Mouse (Mus musculus) gastrocnemius, postnatal 36 days (tissue): Measurements from ENCODE around the gene Gstp3. TPM values are rescaled to one million over a fixed set of nuclear protein-coding genes. Genes with fewer than 3 reads are reported as not detected.
"Not testable (repeated sequence)": the region's sequence is repeated elsewhere in the genome, so short reads cannot be mapped to it uniquely, and the experiment has no call there.

ENCODE experiments used
- DNase-seq, 2 experiments: peaks; one replicate each; pipeline ENCODE4 v3.0.0; 2022
- intact Hi-C: fragments of 180-260 bp; cut with DNase I; formaldehyde crosslinking; loops from one replicate; pipeline ENCODE4 v1.15.1; 2025
- total RNA-seq, 2 experiments: library from RNA; stranded (reverse); gene quantifications; 2 replicates each; pipeline ENCODE4 v1.2.3; 2021

Gene Gstp3
- total RNA-seq, 2 experiments from 2014 or later, result not detected

DNA sequence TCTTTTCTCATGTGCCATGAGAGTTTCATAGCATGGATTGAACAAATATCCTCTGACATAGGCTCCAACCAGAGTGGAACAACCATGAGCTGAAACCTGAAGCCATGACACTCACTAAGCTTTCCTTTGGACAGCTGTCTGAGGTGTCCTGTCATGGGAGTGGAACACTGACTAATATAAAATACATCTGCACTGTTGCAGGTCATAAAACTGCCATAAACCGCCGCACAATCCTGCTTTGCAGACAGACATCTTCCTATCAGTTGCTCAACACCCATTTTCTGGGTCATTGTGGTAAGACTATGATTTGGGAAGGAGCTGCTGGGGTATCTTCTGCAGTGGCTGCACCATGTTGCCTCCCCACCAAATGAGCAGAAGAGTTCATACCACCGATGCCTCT, 33.4 kb upstream of the Gstp3 start:
- no peak for DNase-seq
- intact Hi-C loops, result no loop called here

GRCm38 (mm10) chr19:4091383-4091782, 32.0 kb upstream of the Gstp3 start:
- intact Hi-C loops, result no loop called here
- DNase-seq, result no peak

DNA sequence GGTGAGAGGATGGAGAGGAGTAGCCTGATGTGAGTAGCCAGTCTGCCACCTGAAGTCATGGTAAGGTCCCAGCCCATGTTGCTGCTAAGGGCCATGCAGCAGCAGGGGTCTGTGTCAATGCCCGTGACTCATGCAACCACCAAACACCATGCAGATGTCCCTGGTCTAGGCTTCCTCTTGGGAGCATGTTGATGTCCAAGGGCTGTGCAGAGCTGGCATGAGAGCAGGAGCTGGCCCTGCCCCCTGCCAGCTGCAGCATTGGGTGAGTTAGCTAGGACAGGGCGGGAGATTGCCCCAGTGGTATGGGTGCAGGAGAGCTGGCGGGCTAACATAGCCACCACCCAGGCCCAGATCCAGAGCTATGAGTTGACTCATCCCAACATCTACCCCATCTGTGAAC, 31.1 kb upstream of the Gstp3 start:
- intact Hi-C loops, result no loop called here
- DNase-seq, result no peak

GRCm38 (mm10) chr19:4089128-4089527, 29.8 kb upstream of the Gstp3 start:
- intact Hi-C loops, result no loop called here
- no peak for DNase-seq

DNA sequence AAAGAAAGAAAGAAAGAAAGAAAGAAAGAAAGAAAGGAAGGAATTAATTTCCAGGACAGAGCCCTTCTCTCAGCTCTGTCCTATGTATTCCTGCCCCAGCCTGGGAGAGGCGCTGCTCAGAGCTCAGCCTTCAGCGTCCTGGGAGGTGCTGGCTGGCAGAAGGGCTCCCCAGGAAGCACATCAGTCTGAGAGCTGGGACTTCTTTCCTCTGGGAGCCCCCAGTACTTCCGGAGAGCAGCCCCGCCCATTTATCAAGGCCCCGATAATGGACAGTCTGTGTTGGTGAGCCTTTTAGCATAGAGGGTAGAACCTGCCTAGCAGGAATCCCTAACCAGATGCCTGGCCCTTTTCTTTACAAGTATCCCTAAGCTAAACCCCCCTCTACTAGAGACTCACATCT, 28.8 kb upstream of the Gstp3 start:
- intact Hi-C loops, result no loop called here
- no peak for DNase-seq

GRCm38 (mm10) chr19:4087090-4087489, 27.7 kb upstream of the Gstp3 start:
- DNase-seq, result no peak
- intact Hi-C loops, result no loop called here

GRCm38 (mm10) chr19:4086156-4086555, 26.8 kb upstream of the Gstp3 start:
- DNase-seq, result no peak
- intact Hi-C loops, result no loop called here

GRCm38 (mm10) chr19:4084984-4085383, 25.6 kb upstream of the Gstp3 start:
- intact Hi-C loops, result no loop called here
- DNase-seq, result no peak

DNA sequence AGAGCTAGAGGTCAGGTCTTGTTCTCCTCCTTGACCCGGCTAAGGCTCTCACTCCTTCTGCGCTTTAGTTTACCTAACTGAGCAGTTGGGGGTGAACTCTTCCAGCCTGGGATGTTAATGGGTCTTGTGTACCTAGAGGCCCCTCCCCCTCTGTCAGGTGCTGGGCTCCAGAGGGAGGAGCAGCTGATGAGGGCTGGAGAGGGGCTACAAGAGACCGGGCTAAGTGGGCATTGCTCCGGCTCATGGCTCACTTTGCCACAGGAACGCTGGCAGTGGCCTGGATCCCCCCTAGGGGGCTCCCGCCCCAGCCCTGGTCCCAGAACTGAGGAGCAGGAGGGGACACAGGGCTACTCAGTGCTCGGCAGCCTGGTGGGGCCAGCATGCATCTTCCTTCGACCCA, 24.5 kb upstream of the Gstp3 start:
- DNase-seq, result no peak
- intact Hi-C loops, result no loop called here

GRCm38 (mm10) chr19:4083316-4083715, 23.9 kb upstream of the Gstp3 start:
- no peak for DNase-seq
- intact Hi-C loops, result no loop called here

GRCm38 (mm10) chr19:4082219-4082965, 23.0 kb upstream of the Gstp3 start:
- intact Hi-C loops, result no loop called here
- DNase-seq, result no peak

DNA sequence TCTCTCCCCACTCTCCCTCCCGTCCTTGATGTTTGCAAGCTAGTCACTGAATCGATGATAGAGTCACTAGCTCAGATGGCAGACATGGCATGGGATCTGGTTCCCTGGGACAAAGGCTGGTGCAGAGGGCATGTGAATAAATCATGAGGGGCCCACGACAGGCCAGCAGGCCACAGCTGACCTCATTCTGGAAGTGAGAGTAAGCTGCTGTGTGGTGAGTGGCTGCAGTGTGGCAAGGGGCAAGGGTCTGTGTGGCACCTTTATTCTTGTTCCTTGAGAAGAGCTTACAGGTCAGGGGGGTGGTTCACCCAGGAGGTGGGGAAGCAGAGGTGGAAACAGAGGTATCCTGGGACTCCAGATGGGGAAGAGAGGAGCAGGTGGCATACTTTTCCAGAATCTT, 22.0 kb upstream of the Gstp3 start, which contains the start of gene Cabp2:
TSS of gene Cabp2 (plus strand) at position 185 of the 400 bp plus-strand sequence.
- intact Hi-C loops, result no loop called here
- no peak for DNase-seq

- intact Hi-C loops, result no loop called here
- DNase-seq, result no peak
Measured at GRCm38 (mm10) chr19:4080511-4081009, 21.2 kb upstream of the Gstp3 start.

DNA sequence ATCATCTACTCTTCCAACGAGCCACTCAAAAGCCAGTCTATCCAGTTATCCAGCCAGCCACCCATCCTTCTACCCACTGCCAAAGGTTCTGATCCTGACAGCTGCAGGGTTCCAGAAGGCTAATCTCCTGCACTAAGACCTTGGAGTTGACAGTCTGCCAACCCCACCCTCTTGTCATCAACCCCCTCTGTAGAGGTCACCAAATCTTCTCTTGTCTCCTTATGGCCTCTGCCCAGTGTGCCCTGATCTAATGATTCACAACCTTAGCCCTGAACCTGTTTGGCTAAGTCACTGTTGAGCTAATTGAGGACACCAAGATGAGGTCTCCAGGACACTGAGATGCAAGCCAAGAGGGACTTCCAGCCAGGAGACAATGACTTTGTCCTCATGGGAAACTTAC, 20.2 kb upstream of the Gstp3 start:
- DNase-seq, result no peak
- intact Hi-C loops, result loop anchor here (2.0 kb wide), 1 partner anchor 51 kb away; no protein-coding TSS in a partner anchor

GRCm38 (mm10) chr19:4075531-4075930, 16.2 kb upstream of the Gstp3 start:
- no peak for DNase-seq
- intact Hi-C loops, result no loop called here

DNA sequence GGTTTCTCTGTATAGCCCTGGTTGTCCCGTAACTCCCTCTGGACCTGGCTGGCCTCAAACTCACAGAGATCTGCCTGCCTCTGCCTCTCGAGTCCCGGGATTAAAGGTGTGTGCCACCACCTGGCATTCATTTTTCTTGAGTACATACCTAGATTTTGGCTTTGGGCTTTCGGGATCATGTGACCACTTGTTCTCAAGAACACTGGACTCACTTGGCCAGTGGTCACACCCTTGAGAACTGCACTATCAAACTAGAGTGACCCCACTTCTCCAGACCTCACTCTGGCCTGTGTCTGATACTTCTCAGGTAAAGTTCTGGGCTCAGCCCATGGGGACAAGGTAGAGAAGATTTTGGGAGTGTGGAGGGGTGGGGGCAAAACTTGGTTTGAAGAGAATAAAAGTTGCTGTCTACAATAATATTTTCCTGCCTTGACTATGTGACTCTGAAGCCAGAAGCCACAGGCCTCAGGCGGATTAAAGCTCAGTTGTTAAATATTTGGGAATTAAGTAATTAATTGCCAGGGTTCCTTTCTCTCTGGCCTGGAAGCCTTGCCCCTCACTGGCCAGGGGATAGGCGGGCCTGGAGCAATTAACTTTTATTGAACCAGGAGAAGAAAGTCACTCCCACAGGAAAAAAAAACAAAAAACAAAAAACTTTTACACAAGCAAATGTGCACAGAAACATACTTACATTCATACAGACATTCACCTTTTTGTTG, 13.5 kb upstream of the Gstp3 start:
- intact Hi-C loops, result no loop called here
- DNase-seq, result no peak

DNA sequence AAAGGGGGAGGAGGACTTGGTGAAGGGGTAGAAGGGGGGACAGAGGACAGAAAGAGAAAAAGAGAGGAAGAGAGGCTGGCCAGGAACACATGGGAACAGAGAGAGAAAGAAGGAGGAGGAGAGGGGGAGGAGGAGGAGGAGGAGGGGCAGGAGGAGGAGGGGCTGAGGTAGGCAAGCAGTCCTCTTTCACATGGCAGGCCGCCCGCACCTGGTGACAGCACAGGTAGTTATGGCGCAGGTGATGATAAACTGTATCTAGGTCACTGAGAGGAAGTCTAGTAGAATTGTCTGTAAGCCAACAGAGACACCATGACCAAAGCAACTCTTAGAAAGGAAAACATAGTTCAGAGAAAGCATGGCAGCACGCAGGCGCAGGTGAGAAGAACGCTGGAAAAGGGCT, 12.0 kb upstream of the Gstp3 start:
- DNase-seq, result no peak
- intact Hi-C loops, result no loop called here

GRCm38 (mm10) chr19:4070756-4071155, 11.4 kb upstream of the Gstp3 start:
- intact Hi-C loops, result no loop called here
- DNase-seq, result no peak

DNA sequence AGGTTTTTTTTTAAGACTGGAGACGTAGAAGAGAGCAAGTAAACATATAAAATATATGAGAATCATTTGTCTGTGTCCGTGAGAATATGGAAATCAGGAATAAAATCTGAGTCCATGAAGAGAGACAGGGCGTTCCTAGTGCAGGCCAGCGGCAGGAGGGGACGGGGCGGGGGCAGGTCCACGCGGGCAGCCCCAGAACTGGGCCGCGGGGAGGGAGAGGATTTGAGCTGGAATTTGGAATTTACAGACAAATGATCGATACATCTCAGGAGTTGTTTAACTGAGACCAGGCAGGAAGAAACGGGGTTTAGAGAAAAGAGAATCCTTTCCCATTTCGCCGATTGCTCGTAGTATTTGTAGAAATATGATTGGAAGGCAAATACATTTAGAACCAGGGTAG, 10.9 kb upstream of the Gstp3 start:
- DNase-seq, result no peak
- intact Hi-C loops, result no loop called here

- no peak for DNase-seq
- intact Hi-C loops, result no loop called here
Measured at GRCm38 (mm10) chr19:4068717-4069410, 9.5 kb upstream of the Gstp3 start.

- intact Hi-C loops, DNase-seq: not testable (repeated sequence)
Measured at GRCm38 (mm10) chr19:4068242-4068641, 8.9 kb upstream of the Gstp3 start.
